Mouse (Mus musculus) kidney, embryonic 16.5 days (tissue): Measurements from ENCODE around the gene Cst11. TPM values are rescaled to one million over a fixed set of nuclear protein-coding genes. Genes with fewer than 3 reads are reported as not detected.

Experiments
- ATAC-seq: fragments of 200-750 bp; cut with Nextera tagmentation; 2 replicates; pipeline ENCODE4 v1.8.0; 2017; ENCODE audit warnings: moderate TSS enrichment; ENCODE audit not compliant: low FRiP score, low TSS enrichment
- H3K27ac ChIP-seq: fragments of 300-500 bp; sonication (generic); 2 replicates; pipeline ENCODE4 v1.5.1; 2014; ENCODE audit warnings: low read length
- H3K27me3 ChIP-seq: fragments of 300-500 bp; sonication (generic); 2 replicates; pipeline ENCODE4 v1.6.1; 2014; ENCODE audit warnings: low read length, control low read depth, mixed read lengths; ENCODE audit not compliant: insufficient read depth
- H3K36me3 ChIP-seq: fragments of 300-500 bp; sonication (generic); 2 replicates; pipeline ENCODE4 v1.6.1; 2014; ENCODE audit warnings: low read length, control low read depth, mixed read lengths; ENCODE audit not compliant: insufficient read depth
- H3K4me1 ChIP-seq: fragments of 300-500 bp; sonication (generic); 2 replicates; pipeline ENCODE4 v1.6.1; 2014; ENCODE audit warnings: low read length, control low read depth, mixed read lengths; ENCODE audit not compliant: insufficient read depth
- H3K4me2 ChIP-seq: fragments of 300-500 bp; sonication (generic); replicated peaks from 2 replicates; pipeline ENCODE4 v1.6.1; 2014; ENCODE audit warnings: low read depth, low read length
- H3K4me3 ChIP-seq: fragments of 300-500 bp; sonication (generic); 2 replicates; pipeline ENCODE4 v1.5.1; 2014; ENCODE audit warnings: mild to moderate bottlenecking, low read length
- H3K9ac ChIP-seq: fragments of 300-500 bp; sonication (generic); replicated peaks from 2 replicates; pipeline ENCODE4 v1.6.1; 2014; ENCODE audit warnings: low read length
- H3K9me3 ChIP-seq: fragments of 300-500 bp; sonication (generic); 2 replicates; pipeline ENCODE4 v1.6.1; 2016; ENCODE audit warnings: low read length, control low read depth
- WGBS: fragments of 180-500 bp; shearing (Covaris S2); extraction: QIAGEN DNeasy Blood & Tissue Kit; methylation state at CpG from one replicate; pipeline ENCODE4 v1.1.7; 2014; 5-methylcytosine and 5-hydroxymethylcytosine counted together
- polyA plus RNA-seq: library from polyadenylated mRNA; unstranded; fragments of >200 nt; fragmentation: Nextera tagmentation; extraction: Ambion mirVana; gene quantifications from 2 replicates; pipeline ENCODE4 v1.2.1, GENCODE M21; 2015

The Cst11 gene
- polyA plus RNA-seq, 1 experiment from 2014 or later: not detected

DNA sequence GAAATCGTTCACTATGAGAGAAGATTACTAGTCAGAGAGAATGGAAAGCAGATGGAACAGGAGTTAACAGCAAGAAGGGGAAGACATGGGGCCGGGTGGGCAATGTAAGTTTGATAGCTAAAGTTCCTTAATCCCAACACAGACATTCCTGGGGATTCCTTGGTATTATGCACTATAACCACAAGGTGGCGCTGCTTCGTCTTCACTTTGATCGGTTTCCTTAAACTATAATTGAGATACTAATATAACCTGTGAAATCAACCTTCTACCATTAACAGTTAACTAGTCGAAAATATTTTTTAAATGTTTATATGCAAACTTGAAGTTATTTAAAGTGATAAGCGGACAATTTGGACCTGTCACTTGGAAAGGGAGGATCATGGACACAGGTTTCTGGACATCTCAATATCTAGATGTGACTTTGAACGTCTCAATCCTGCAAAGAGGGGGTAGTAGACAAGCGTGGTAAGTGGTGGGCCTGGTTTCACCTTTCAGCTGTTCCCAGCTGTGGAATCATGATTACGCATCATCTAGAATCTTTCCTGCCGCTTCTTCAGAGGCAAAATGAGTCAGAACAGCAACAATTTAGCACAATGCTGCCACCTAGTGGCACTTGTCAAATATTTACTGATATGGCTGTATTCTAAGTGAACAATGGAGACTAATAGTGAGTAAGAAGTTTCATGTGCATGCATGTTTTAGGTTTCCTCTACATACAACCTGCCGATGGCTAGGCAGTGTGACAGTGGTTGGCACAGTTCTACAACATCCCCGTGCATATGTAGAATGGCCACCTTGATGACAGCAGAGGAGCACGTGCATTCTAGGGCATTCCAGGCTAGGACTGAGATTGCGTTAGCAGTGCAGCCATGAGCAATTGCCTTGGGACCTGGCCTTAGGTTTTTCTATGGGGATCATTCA, 19.1 kb downstream of the Cst11 start:
- H3K9ac ChIP-seq: no peak overlapping the region; the same call in 1 of the 2 replicates
- H3K36me3 ChIP-seq: no peaks in the 10 kb centered on the region
- no peak overlapping the region for H3K27ac ChIP-seq
- 16% methylated on average over 15 of the region's 15 CpGs for WGBS
- peak overlapping the region; percentile 34 for H3K4me3 ChIP-seq
- ATAC-seq: peak; percentile 85
- H3K27me3 ChIP-seq: no peaks in the 10 kb centered on the region
- peak overlapping the region; percentile 60 for H3K4me2 ChIP-seq
- no peaks in the 10 kb centered on the region for H3K4me1 ChIP-seq
- H3K9me3 ChIP-seq: no peaks in the 10 kb centered on the region

DNA sequence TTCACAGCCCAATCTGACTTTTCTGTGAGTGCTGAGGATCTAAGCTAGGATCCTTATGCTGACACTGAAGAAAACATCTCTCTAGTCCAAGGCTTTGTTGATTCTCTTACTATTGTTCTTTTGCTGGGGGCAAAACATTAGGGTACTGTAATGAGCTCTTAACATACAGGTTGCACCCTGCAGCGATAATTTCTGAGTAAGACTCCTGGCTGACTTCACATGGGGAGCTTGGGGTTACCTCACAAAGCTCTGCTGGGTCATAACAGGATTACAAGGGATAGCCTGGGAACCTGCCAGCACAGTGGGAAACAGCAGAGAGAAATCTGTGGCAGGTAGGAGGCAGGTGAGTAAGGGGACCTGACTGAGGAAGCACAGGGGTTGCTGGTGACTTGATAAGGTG, 21.2 kb downstream of the Cst11 start, which contains the start of gene Cstl1:
Cstl1 (plus strand) TSS at position 301 of the 400 bp plus-strand sequence.
- no peak within 1 kb of the TSS for H3K27ac ChIP-seq
- no peaks in the 10 kb centered on the region for H3K9me3 ChIP-seq
- H3K36me3 ChIP-seq: no peaks in the 10 kb centered on the region
- no peak for ATAC-seq
- 79% methylated on average over 1 of the region's 1 CpGs for WGBS
- no peak within 1 kb of the TSS for H3K9ac ChIP-seq
- H3K4me2 ChIP-seq: no peak within 1 kb of the TSS
- no peaks in the 10 kb centered on the region for H3K4me1 ChIP-seq
- no peak within 1 kb of the TSS for H3K4me3 ChIP-seq
- H3K27me3 ChIP-seq: no peaks in the 10 kb centered on the region

DNA sequence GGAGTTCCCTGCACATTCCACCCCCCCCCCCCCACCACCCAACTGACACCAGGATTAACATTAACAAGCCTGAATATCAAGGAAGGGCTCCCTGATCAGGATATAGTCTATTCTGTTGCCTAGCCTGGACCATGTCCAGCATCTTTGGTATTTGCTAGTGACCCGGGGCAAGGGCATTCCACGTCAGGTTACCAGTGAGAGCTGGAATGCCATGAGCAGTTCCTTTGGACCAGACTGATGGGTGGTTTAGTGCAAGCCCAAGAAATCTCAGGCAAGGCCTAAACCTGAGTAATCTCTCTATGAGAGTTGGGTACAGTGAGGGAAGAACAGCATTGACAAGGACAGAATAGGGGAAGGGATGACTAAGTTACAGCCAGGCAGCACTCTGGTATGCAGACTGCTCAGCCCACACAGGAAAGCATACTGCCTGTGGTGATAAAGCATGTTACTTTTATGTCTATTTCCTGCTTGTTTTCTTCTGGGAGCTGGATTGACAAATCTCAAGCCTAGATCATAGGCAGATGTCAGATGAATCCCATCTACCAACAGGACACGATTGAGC, 27.4 kb downstream of the Cst11 start:
- no peak overlapping the region for H3K4me3 ChIP-seq
- no peaks in the 10 kb centered on the region for H3K27me3 ChIP-seq
- WGBS: 85% methylated on average over 3 of the region's 3 CpGs
- H3K4me2 ChIP-seq: no peak overlapping the region
- no peaks in the 10 kb centered on the region for H3K4me1 ChIP-seq
- H3K36me3 ChIP-seq: no peaks in the 10 kb centered on the region
- no peak for ATAC-seq
- H3K9me3 ChIP-seq: 0 out of 2 replicates have a peak, but pooled peaks cover 3% of the 10 kb centered on the region
- no peak overlapping the region for H3K27ac ChIP-seq
- no peak overlapping the region for H3K9ac ChIP-seq

DNA sequence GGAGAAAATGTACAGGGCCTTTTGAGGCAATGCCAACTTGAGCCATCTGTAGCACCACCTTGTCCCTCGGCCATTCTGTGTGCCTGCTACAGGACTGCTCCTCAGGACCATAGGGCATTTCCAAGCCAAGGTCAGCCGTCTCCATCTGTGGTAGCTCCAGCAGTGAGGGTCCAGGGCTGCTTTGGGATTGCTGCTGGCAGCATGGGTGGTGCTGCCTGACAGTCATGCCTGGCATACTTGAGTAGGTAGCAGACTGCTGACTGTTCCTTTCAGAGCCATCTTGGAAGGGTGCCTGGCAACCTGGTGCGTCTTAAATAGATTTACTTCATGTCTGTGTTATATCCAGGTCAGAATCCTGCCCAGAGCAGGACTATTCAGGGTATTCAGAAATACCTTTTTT, 28.3 kb downstream of the Cst11 start:
- Histone ChIP-seq H3K4me1 (no peaks in the 10 kb centered on the region), H3K4me3 (no peak overlapping the region), H3K9ac (no peak overlapping the region), H3K4me2 (no peak overlapping the region), H3K27ac (no peak overlapping the region), H3K9me3 (0 out of 2 replicates have a peak, but pooled peaks cover 3% of the 10 kb centered on the region), H3K36me3 (no peaks in the 10 kb centered on the region), H3K27me3 (no peaks in the 10 kb centered on the region)
- 85% methylated on average over 3 of the region's 3 CpGs for WGBS
- ATAC-seq: no peak

DNA sequence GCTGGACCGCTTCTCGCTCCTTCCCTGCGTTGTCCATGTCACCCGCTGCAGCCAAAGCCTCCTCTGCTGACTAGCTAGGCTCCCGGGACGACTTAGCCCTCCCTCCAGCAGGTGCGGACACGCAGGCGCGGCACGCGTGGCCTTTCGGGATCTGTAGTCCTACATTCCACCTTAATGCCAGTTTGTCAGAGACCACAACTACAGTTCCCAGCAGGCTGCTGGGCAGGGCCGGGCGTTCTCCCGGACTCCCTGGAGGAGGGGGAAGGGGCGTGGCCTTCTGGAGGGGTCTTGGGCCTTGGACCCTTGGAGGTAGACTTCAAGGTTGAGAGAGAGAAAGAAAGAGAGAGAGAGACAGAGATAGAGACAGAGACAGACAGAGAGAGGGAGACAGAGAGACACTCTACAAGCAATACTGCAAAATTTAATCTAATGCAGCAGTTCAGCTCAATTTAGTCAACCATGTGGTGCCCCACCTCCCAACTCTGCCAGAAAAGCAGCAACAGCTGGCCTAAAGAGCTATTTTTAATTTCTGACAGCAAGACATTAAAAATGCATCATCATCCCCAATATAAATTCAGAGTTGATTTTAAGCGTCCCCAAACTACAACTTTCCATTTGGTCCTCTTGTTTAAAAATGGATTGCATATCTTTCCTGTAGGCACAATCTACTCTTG, 38.8 kb downstream of the Cst11 start, which contains the start of gene Napb:
Napb (minus strand) TSS at position 141 of the 674 bp plus-strand sequence.
- peak; percentile 100 for ATAC-seq
- 0 out of 2 replicates have a peak, but pooled peaks cover 2% of the 10 kb centered on the region for H3K36me3 ChIP-seq
- peaks cover 8% of the 10 kb centered on the region; the same call in 1 of the 2 replicates for H3K9me3 ChIP-seq
- no peaks in the 10 kb centered on the region for H3K27me3 ChIP-seq
- peak within 1 kb of the TSS; percentile 82 for H3K9ac ChIP-seq
- H3K4me1 ChIP-seq: peaks cover 9% of the 10 kb centered on the region
- no peak within 1 kb of the TSS for H3K27ac ChIP-seq
- H3K4me3 ChIP-seq: peak within 1 kb of the TSS; percentile 66
- 4% methylated on average over 18 of the region's 18 CpGs for WGBS
- H3K4me2 ChIP-seq: peak within 1 kb of the TSS; percentile 94

DNA sequence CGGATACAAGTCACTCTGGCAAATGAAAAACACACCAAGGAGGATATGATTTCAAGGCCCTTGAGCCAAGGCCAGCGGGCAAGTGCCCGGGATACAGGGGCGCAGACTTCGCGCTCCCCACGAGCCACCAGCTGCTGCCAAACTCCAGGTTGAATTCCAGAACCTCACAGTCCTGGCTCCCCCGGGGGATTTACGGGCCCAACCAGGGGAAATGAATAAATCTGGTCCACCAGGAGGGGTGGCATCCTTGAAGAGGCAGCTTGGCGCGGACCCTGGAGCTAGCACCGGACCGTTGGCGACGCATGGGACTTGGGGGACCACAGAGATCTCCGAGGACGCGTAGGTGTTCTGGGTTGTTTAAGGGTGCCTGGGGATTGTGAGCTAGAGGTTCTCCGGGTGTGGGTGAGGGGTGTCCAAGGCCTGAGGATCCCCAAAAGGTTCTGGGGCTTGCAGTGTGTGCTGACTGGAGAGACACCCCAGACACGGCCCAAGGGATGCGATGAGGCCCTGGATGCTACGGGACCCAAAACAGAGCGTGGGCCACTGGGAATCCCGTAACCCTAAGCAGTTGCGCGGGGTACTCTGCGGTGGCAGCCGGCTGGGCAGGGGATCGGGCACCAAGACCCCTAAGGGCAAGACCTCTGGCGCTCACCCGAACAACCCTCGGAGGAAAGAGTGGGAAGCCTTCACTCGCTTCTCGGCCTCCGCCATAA, 39.5 kb downstream of the Cst11 start:
- Histone ChIP-seq H3K27me3 (no peaks in the 10 kb centered on the region), H3K4me3 (peak overlapping the region; percentile 66), H3K27ac (no peak overlapping the region), H3K4me1 (peaks cover 9% of the 10 kb centered on the region), H3K36me3 (0 out of 2 replicates have a peak, but pooled peaks cover 2% of the 10 kb centered on the region), H3K9me3 (peaks cover 8% of the 10 kb centered on the region; the same call in 1 of the 2 replicates), H3K9ac (peak overlapping the region; percentile 82), H3K4me2 (peak overlapping the region; percentile 94)
- under 1% methylated on average over 35 of the region's 35 CpGs for WGBS
- peak; percentile 83; the same call in 1 of the 2 replicates for ATAC-seq

DNA sequence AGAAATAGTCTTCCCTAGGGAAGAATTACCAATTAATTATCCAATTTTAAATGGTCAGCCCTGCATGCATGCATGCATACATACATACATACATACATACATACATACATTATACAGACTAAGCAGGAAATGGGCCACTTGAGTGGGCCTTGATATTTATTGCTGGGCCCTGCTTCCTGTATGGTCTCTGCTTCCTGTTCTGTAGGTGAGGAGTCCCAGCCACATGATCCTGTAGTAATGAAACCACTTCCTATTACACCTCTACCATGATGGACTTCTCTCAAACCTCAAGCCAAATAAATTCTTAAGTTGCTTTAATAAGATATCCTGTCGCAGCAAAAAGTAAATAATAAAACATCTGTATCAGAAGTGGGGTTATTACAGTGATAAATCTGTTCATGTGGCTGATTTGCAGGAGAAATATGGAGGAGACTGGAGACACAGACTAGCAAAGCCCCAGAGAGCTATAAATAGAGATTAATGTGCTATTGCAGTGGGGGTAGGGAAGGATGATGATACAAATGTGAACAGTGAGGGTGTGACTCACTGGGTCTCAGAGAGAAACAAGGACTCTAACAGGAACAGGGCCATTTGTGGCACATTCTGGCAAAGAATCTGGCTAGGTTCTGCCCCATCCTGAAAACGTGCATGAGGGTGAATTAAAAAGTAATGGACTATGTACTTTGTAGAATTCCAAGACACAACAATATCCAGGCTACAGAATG, 51.9 kb downstream of the Cst11 start:
- H3K4me2 ChIP-seq: no peak overlapping the region
- H3K4me1 ChIP-seq: no peaks in the 10 kb centered on the region
- ATAC-seq: no peak
- no peaks in the 10 kb centered on the region for H3K36me3 ChIP-seq
- WGBS: 51% methylated on average over 2 of the region's 2 CpGs
- H3K4me3 ChIP-seq: no peak overlapping the region
- no peak overlapping the region for H3K27ac ChIP-seq
- H3K27me3 ChIP-seq: no peaks in the 10 kb centered on the region
- no peaks in the 10 kb centered on the region for H3K9me3 ChIP-seq
- no peak overlapping the region for H3K9ac ChIP-seq
